Mouse (Mus musculus) megakaryocyte, embryonic 14.5 days (primary cell): Measurements from ENCODE around the gene Tbxas1.

ENCODE experiments used
- FLI1 ChIP-seq: IDR thresholded peaks from 2 replicates; pipeline ENCODE4 v1.6.1; 2012; ENCODE audit warnings: low read length, inconsistent platforms, mixed read lengths
- GATA1 ChIP-seq: IDR thresholded peaks from 3 replicates; pipeline ENCODE4 v1.6.1; 2012; ENCODE audit warnings: mixed read lengths, low read length, inconsistent platforms, borderline replicate concordance

DNA sequence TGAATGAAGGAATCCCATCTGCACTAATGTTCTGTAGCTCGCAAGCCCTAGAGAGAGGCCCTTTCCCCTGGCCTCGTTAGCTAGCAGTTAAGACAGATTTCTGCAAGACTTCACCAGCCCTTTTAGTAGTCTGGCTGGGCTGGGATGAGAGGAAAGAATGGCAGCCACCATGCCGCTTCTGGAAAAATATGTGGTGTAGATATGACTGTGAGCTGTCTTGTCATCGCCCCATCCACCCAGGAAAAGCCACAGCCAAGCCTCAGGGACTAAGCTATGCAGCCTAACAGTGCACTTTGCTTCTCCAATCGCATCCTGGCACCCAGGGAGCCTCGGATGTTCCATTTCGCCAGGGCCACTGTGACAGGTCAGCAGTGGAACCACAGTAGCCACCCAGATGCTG, 149.8 kb downstream of the Tbxas1 start:
- TF ChIP-seq FLI1 (no peak), GATA1 (no peak)
